Mouse (Mus musculus) liver, embryonic 13.5 days (tissue): ENCODE measurements around the gene Eif2b5. TPM values are rescaled to one million over a fixed set of nuclear protein-coding genes. Genes with fewer than 3 reads are reported as not detected.
"Not testable (repeated sequence)": the region's sequence is repeated elsewhere in the genome, so short reads cannot be mapped to it uniquely, and the experiment has no call there.

Experiments used
- ATAC-seq: fragments of 200-750 bp; cut with Nextera tagmentation; 2 replicates; pipeline ENCODE4 v1.8.0; 2017; ENCODE audit warnings: low read depth, mild to moderate bottlenecking, moderate number of reproducible peaks, moderate library complexity
- DNase-seq: peaks from one replicate; pipeline ENCODE4 v3.0.0; 2022
- H3K27ac ChIP-seq: fragments of 300-500 bp; sonication (generic); 2 replicates; pipeline ENCODE4 v1.5.1; 2015; ENCODE audit warnings: moderate library complexity, mild to moderate bottlenecking, inconsistent platforms
- H3K27me3 ChIP-seq: fragments of 300-500 bp; sonication (generic); 2 replicates; pipeline ENCODE4 v1.6.1; 2015; ENCODE audit warnings: mild to moderate bottlenecking, inconsistent platforms
- H3K36me3 ChIP-seq: fragments of 300-500 bp; sonication (generic); 2 replicates; pipeline ENCODE4 v1.6.1; 2015; ENCODE audit warnings: mild to moderate bottlenecking, inconsistent platforms
- H3K4me1 ChIP-seq: fragments of 300-500 bp; sonication (generic); replicated peaks from 2 replicates; pipeline ENCODE4 v1.6.1; 2015; ENCODE audit warnings: inconsistent platforms
- H3K4me2 ChIP-seq: fragments of 300-500 bp; sonication (generic); 2 replicates; pipeline ENCODE4 v1.6.1; 2015; ENCODE audit warnings: inconsistent platforms, mild to moderate bottlenecking, moderate library complexity
- H3K4me3 ChIP-seq: fragments of 300-500 bp; sonication (generic); replicated peaks from 2 replicates; pipeline ENCODE4 v1.5.1; 2015; ENCODE audit warnings: mild to moderate bottlenecking, inconsistent platforms
- H3K9ac ChIP-seq: fragments of 300-500 bp; sonication (generic); 2 replicates; pipeline ENCODE4 v1.6.1; 2015; ENCODE audit warnings: mild to moderate bottlenecking, inconsistent platforms
- H3K9me3 ChIP-seq: fragments of 300-500 bp; sonication (generic); replicated peaks from 2 replicates; pipeline ENCODE4 v1.6.1; 2016; ENCODE audit warnings: inconsistent platforms
- WGBS: fragments of 180-500 bp; shearing (Covaris S2); methylation state at CpG from one replicate; pipeline ENCODE4 v1.1.7; 2015; ENCODE audit not compliant: insufficient replicate concordance; 5-methylcytosine and 5-hydroxymethylcytosine counted together
- polyA plus RNA-seq: library from polyadenylated mRNA; unstranded; fragments of >200 nt; fragmentation: Nextera tagmentation; extraction: Ambion mirVana; gene quantifications from 2 replicates; pipeline ENCODE4 v1.2.1, GENCODE M21; 2015

Eif2b5 gene
- 71.1 and 75.5 TPM in 2 replicates for polyA plus RNA-seq

DNA sequence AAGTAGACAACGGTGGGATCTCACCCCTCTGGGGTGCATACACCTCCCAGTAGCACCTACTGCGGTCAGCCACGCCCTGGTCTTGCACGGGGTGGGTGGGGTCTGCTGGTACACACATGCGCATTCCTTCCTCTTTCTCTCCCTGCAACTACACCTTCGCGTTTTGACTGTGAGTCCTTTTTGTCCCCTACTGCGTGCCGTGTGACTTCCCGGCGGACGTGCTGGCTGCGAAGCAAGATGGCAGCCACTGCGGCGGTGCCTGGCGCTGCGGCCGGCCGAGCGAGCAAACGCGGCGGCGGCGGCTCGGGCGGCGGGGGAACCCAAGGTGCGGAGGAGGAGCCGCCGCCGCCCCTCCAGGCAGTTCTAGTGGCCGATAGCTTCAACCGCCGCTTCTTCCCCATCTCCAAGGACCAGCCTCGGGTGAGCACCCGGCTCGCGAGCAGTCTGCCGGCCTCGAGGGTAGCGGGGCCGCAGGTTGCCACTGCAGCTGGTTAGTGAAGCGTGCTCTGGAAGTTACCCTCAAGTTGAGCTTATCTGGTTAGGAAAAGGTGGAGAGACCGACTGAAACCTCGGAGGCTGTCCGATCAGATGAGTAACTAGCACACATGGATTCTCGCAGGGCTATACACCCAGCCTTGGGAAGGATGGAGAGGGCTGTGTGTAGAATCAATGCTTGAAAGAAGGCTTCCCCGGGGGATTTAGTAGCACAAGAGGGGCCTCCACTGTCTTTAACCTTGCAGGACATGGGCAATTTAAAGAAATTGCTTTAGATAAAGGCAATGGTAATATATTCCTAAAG is at the start of gene Eif2b5:
Eif2b5 (plus strand) TSS at position 141 of the 799 bp plus-strand sequence.
- peak; percentile 92 for DNase-seq
- peaks cover 36% of the 10 kb centered on the region for H3K36me3 ChIP-seq
- ATAC-seq = peak; percentile 94
- peaks cover 27% of the 10 kb centered on the region for H3K4me1 ChIP-seq
- peak within 1 kb of the TSS; percentile 91 for H3K9ac ChIP-seq
- under 1% methylated on average over 49 of the region's 49 CpGs for WGBS
- peak within 1 kb of the TSS; percentile 87 for H3K4me2 ChIP-seq
- peak within 1 kb of the TSS; percentile 74 for H3K27ac ChIP-seq
- no peaks in the 10 kb centered on the region for H3K9me3 ChIP-seq
- peak within 1 kb of the TSS; percentile 88 for H3K4me3 ChIP-seq
- no peaks in the 10 kb centered on the region for H3K27me3 ChIP-seq

DNA sequence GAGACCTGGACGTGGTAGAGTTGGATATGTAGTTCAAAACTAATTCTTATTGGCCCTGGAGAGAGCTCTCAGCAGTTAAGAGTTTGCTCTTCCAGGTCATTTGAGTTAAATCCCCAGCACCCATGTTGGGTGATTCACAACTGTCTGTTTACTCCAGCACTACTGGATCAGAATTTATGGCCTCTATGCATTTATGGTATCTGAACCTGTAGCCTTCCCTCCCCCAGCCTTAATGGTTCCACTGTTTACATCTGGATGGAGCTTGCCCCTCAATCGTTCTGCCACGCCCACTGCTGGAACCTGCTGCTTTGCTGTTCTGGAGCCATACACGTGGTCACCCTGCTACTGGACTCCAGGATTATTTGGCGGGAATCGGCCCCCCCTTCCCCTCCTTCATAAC is 46.8 kb upstream of the Eif2b5 start:
- no peak overlapping the region for H3K27ac ChIP-seq
- no peaks in the 10 kb centered on the region for H3K36me3 ChIP-seq
- no peak overlapping the region for H3K9ac ChIP-seq
- no peak overlapping the region for H3K4me2 ChIP-seq
- WGBS = 56% methylated on average over 6 of the region's 6 CpGs
- no peaks in the 10 kb centered on the region for H3K4me1 ChIP-seq
- no peak for ATAC-seq
- H3K4me3 ChIP-seq = no peak overlapping the region
- no peak for DNase-seq
- H3K27me3 ChIP-seq = no peaks in the 10 kb centered on the region
- H3K9me3 ChIP-seq = no peaks in the 10 kb centered on the region

DNA sequence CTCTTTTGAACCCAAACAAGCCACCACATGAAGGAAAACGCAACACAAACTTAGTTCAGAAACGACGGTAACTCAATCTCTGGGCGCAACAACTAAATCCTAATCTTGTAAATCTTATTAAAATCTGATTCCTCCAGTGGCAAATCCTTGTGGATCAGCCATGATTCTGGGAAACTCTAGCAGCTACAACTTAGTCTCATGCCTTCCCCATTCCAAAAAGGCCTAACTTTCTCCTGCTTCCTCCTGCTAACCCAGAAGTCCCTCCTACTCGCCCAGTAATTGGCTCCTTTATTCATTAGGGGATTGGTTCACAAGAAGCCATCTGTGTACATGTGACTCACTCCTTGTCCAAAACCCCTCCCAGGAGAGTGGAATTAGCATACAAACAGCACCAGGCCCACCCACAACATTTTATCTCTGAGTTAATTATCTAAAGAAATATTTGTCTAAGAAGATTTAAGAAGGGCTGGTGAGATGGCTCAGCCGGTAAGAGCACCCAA is 44.4 kb upstream of the Eif2b5 start:
- Histone ChIP-seq H3K27me3 (no peaks in the 10 kb centered on the region), H3K9ac (no peak overlapping the region), H3K4me1 (0 out of 2 replicates have a peak, but pooled peaks cover 5% of the 10 kb centered on the region), H3K9me3 (no peaks in the 10 kb centered on the region), H3K36me3 (no peaks in the 10 kb centered on the region), H3K4me3 (no peak overlapping the region), H3K4me2 (no peak overlapping the region), H3K27ac (no peak overlapping the region)
- ATAC-seq = no peak
- 79% methylated on average over 6 of the region's 6 CpGs for WGBS
- DNase-seq = no peak

DNA sequence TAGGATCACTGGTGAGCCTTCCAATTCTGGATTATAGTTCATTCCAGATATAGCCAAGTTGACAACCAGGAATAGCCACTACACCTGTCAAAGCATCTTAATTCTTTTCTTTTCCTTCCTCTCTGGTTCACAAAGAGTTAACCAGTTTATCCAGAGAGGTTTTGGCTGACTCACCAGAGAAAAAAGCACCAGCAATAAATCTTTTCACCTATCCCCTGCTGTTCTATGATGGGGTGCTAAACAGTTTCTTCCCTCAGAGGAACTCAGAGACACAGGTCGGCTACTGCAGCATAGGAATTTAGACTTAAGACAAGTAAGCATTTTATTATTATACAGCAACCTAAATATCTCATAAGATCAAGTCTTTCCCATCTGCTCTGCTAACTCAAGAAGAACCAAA is 42.5 kb upstream of the Eif2b5 start:
- no peak for DNase-seq
- no peak for ATAC-seq
- WGBS = 37% methylated on average over 1 of the region's 1 CpGs

DNA sequence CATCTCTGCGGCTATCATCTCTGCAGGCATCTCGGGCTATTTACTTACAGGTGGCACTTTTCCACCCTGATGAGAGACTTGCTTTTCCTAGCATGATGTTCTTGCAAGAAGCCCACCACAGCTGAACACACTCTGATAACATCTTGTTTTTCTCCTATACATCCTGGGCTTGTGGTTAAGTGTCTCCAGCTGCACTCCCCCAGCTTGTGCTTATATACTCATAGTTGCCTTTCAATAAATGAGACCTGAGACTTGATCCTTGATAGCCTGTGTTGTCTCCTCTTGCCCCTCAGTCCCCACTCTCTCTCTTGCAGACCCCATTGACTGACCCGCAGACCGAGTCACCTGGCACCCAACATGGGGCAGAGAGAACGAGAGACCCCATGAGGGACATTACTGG is 39.9 kb upstream of the Eif2b5 start:
- ATAC-seq, H3K9ac ChIP-seq: not testable (repeated sequence)

More for the DNA sequence above, 42.5 kb upstream of the Eif2b5 start:
- 0 out of 2 replicates have a peak, but pooled peaks cover 5% of the 10 kb centered on the region for H3K4me1 ChIP-seq
- H3K9me3 ChIP-seq = no peaks in the 10 kb centered on the region
- H3K9ac ChIP-seq = no peak overlapping the region
- no peak overlapping the region for H3K4me2 ChIP-seq
- no peak overlapping the region for H3K4me3 ChIP-seq
- H3K27me3 ChIP-seq = no peaks in the 10 kb centered on the region
- H3K27ac ChIP-seq = no peak overlapping the region
- H3K36me3 ChIP-seq = no peaks in the 10 kb centered on the region

DNA sequence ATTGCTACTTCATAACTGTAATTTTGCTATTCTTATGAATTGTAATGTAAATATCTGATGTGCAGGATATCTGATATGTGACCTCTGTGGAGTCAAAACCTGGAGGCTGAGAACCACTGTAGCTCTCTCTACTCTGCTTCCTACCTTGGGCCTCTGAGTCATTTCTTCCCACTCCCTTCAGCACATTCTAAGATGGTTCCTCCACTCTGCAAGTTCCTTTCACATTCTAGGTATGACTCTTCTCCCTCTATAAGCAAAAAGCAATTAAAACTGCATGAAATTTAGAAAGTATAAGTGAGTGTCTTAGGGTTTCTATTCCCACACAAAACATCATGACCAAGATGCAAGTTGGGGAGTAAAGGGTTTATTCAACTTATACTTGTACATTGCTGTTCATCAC is 33.9 kb upstream of the Eif2b5 start:
- H3K4me1 ChIP-seq = no peaks in the 10 kb centered on the region
- ATAC-seq (no peak), DNase-seq (no peak)
- no peak overlapping the region for H3K4me3 ChIP-seq
- H3K9me3 ChIP-seq = no peaks in the 10 kb centered on the region
- no peak overlapping the region for H3K4me2 ChIP-seq
- no peak overlapping the region for H3K27ac ChIP-seq
- no peaks in the 10 kb centered on the region for H3K27me3 ChIP-seq
- H3K36me3 ChIP-seq = no peaks in the 10 kb centered on the region
- H3K9ac ChIP-seq = no peak overlapping the region

More for the DNA sequence above, 39.9 kb upstream of the Eif2b5 start:
- DNase-seq, H3K27me3 ChIP-seq, H3K4me2 ChIP-seq, H3K4me3 ChIP-seq, H3K36me3 ChIP-seq, H3K27ac ChIP-seq, H3K4me1 ChIP-seq, H3K9me3 ChIP-seq: not testable (repeated sequence)
- 62% methylated on average over 5 of the region's 5 CpGs for WGBS

DNA sequence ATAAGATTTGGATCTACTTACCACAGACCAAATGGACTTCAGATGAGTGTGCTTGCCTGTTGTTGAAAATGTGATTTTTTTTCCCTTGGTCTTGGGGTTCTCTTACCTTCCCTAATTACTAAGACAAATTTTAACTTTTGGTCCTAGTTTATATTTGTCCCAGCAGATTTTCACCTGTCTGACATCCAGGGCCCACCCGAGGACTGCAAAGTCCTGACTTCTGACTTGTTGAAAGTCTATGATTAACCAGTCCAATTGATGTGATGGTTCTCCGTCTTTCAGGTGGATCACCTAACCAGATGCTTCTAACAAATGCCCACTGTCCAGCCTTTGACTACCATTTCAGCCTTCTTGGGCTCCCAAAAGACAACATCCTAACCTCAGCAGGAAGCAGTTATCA is 27.6 kb upstream of the Eif2b5 start:
- H3K9me3 ChIP-seq = no peaks in the 10 kb centered on the region
- 66% methylated on average over 2 of the region's 2 CpGs for WGBS

DNA sequence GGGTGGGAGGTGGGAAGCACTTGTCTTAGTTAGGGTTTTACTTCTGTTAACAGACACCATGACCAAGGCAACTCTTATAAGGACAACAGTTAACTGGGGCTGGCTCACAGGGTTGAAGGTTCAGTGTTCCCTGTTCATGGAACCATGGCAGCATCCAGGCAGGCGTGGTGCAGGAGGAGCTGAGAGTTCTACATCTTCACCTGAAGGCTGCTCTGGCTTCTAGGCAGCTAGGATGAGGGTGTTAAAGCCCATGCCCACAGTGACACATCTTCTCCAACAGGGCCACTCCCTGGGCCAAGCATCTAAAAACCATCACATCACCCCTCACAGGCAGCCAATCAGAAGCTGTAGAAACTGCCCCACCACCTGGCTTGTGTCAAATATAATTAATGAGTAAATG is 26.9 kb upstream of the Eif2b5 start:
- DNase-seq (no peak), ATAC-seq (no peak)
- Histone ChIP-seq H3K4me2 (no peak overlapping the region), H3K9ac (no peak overlapping the region), H3K27me3 (no peaks in the 10 kb centered on the region), H3K36me3 (no peaks in the 10 kb centered on the region), H3K4me1 (no peaks in the 10 kb centered on the region), H3K27ac (no peak overlapping the region), H3K4me3 (no peak overlapping the region), H3K9me3 (no peaks in the 10 kb centered on the region)
- WGBS = 31% methylated on average over 1 of the region's 1 CpGs

More for the DNA sequence above, 27.6 kb upstream of the Eif2b5 start:
- no peak overlapping the region for H3K27ac ChIP-seq
- H3K27me3 ChIP-seq = no peaks in the 10 kb centered on the region
- ATAC-seq (no peak), DNase-seq (no peak)
- H3K4me2 ChIP-seq = no peak overlapping the region
- H3K9ac ChIP-seq = no peak overlapping the region
- no peaks in the 10 kb centered on the region for H3K4me1 ChIP-seq
- no peaks in the 10 kb centered on the region for H3K36me3 ChIP-seq
- H3K4me3 ChIP-seq = no peak overlapping the region

DNA sequence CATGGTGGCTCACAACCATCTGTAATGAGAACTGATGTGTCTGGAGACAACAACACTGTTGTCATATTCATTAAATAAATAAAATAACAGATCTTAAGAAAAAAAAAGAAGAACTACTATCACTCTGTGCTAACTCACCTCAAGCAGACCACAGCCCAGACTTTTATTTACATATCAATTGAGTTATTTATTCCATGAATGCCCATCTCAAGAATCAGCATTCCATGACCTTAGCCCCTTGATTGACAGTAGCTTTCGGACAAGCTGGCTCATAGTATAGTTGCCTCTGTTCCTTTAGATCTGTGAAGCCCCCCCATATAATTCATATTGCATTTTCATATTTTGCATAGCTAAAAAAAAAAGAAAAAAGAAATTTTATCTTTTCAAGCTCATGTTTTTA is 24.9 kb upstream of the Eif2b5 start:
- H3K27me3 ChIP-seq = no peaks in the 10 kb centered on the region
- H3K4me1 ChIP-seq = no peaks in the 10 kb centered on the region
- H3K4me2 ChIP-seq = no peak overlapping the region
- no peak for DNase-seq
- ATAC-seq = no peak
- no peaks in the 10 kb centered on the region for H3K36me3 ChIP-seq
- H3K27ac ChIP-seq = no peak overlapping the region
- no peak overlapping the region for H3K4me3 ChIP-seq
- WGBS = 68% methylated on average over 1 of the region's 1 CpGs
- H3K9ac ChIP-seq = no peak overlapping the region
- no peaks in the 10 kb centered on the region for H3K9me3 ChIP-seq

DNA sequence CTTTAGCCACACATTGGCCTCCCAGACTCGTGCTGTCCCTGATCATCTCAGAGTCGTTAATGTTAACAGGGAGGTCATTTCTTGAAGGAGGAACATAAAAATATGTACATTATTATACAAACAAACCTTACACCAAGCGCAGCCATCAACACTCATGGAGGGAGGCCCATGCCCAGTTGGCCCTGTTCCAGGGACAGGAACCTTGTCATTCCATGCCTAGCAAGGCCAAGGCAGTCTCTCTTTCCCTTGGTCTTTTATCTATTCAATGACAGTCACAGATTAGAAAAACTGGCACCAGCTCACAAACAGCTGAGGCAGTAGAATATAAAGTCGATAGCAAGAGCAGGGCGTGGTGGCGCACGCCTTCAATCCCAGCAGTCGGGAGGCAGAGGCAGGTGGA is 24.4 kb upstream of the Eif2b5 start:
- no peaks in the 10 kb centered on the region for H3K4me1 ChIP-seq
- DNase-seq (no peak), ATAC-seq (no peak)
- H3K27me3 ChIP-seq = no peaks in the 10 kb centered on the region
- H3K9ac ChIP-seq = no peak overlapping the region
- H3K27ac ChIP-seq = no peak overlapping the region
- no peaks in the 10 kb centered on the region for H3K9me3 ChIP-seq
- 67% methylated on average over 8 of the region's 8 CpGs for WGBS
- no peaks in the 10 kb centered on the region for H3K36me3 ChIP-seq
- no peak overlapping the region for H3K4me3 ChIP-seq
- H3K4me2 ChIP-seq = no peak overlapping the region

DNA sequence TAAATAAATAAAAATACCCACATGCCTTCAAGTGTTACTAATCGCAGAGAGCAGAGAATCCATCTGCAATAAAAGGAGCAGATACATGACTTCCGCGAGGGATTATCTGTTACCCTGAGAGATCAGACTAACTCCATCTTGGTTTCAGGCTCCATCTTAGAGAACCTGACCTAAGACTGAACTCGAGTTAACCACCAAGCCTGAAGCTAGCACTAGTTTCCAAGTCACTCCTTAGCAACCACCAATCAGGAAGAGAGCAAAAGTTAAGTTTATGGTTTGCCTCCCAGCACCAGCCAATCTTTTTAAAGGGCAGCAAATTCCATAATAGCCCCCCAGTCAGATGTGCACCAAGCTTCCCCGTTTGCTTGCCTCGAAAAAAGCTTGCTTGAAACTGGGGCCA is 23.8 kb upstream of the Eif2b5 start:
- Histone ChIP-seq H3K27ac (no peak overlapping the region), H3K4me2 (no peak overlapping the region), H3K9me3 (no peaks in the 10 kb centered on the region), H3K9ac (no peak overlapping the region), H3K27me3 (no peaks in the 10 kb centered on the region), H3K4me1 (no peaks in the 10 kb centered on the region), H3K36me3 (no peaks in the 10 kb centered on the region), H3K4me3 (no peak overlapping the region)
- 68% methylated on average over 6 of the region's 6 CpGs for WGBS
- no peak for ATAC-seq
- no peak for DNase-seq

DNA sequence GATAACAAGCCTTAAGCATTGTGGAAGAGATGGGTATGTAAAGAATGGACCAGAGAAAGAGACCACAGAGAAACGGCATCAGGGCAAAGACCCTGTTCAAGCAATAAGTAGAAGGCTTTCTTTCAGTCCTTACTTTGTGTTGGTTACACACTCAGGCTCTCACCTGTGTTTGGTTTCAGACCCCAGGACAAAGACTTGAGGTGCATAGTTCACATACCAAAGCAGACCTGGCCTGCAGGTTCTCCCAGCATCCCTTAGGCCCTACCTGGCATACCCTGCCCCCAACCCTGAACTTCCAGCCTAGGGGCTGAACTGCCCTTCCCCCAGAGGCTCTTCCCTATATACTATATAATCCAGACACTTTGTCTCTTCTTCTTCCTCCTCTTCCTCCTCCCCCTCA is 23.3 kb upstream of the Eif2b5 start:
- Histone ChIP-seq H3K9ac (no peak overlapping the region), H3K27me3 (no peaks in the 10 kb centered on the region), H3K4me2 (no peak overlapping the region), H3K36me3 (no peaks in the 10 kb centered on the region), H3K4me3 (no peak overlapping the region), H3K27ac (no peak overlapping the region), H3K4me1 (no peaks in the 10 kb centered on the region), H3K9me3 (no peaks in the 10 kb centered on the region)
- 55% methylated on average over 1 of the region's 1 CpGs for WGBS
- DNase-seq = no peak
- no peak for ATAC-seq
